Mouse (Mus musculus) spleen, adult 2 months (tissue): ENCODE results near the gene Papln.

Experiments
- CTCF ChIP-seq: fragments of 200-500 bp; IDR thresholded peaks from 2 replicates; pipeline ENCODE4 v1.5.1; 2011; ENCODE audit warnings: mild to moderate bottlenecking, inconsistent platforms; ENCODE audit not compliant: insufficient read depth, insufficient read length, insufficient replicate concordance; ENCODE audit errors: extremely low read depth
- POLR2A ChIP-seq: fragments of 200-500 bp; IDR thresholded peaks from 2 replicates; pipeline ENCODE4 v1.6.1; 2011; ENCODE audit warnings: low read depth, low read length, inconsistent platforms

DNA sequence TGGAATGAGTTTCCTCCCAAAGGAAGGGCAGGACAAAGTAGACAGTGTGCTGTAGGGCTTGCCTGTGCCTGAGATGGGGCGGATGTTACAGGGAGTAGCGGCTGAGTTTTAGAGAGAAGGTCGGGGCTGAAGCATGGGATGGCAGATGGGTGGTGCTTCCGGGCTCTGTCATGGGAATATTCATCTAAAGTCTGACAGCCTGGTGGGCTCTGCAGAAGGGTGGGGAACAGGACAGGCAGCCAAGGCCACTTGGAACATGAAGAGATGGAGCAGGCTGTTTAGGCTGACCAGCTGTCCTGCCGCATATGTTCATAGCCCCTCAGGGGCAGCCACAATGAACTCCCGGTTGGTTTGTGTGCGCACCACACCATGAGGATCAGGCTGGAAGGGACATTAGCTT lies 17.8 kb downstream of the Papln start:
- TF ChIP-seq CTCF (no peak), POLR2A (no peak)
